Mouse (Mus musculus): Measurements from ENCODE around the gene Zmiz1.

Gene Zmiz1

GRCm38 (mm10) chr14:25510362-25510761 is 51.4 kb downstream of the Zmiz1 start:
- ATAC-seq (ENCODE audit: insufficient number of reproducible peaks, low FRiP score, low TSS enrichment), result no peak

GRCm38 (mm10) chr14:25510987-25511386 is 52.0 kb downstream of the Zmiz1 start:
- no peak for ATAC-seq (ENCODE audit: insufficient number of reproducible peaks, low FRiP score, low TSS enrichment)

GRCm38 (mm10) chr14:25511564-25511963 is 52.6 kb downstream of the Zmiz1 start:
- ATAC-seq (ENCODE audit: insufficient number of reproducible peaks, low FRiP score, low TSS enrichment), result no peak

GRCm38 (mm10) chr14:25511967-25512366 is 53.0 kb downstream of the Zmiz1 start:
- ATAC-seq (ENCODE audit: insufficient number of reproducible peaks, low FRiP score, low TSS enrichment), result no peak

- no peak for ATAC-seq (ENCODE audit: insufficient number of reproducible peaks, low FRiP score, low TSS enrichment)
These were observed 53.8 kb downstream of the Zmiz1 start for GRCm38 (mm10) chr14:25512803-25513202.

GRCm38 (mm10) chr14:25513496-25513895 is 54.5 kb downstream of the Zmiz1 start:
- no peak for ATAC-seq (ENCODE audit: insufficient number of reproducible peaks, low FRiP score, low TSS enrichment)

GRCm38 (mm10) chr14:25514943-25515512 is 56.0 kb downstream of the Zmiz1 start:
- ATAC-seq (ENCODE audit: insufficient number of reproducible peaks, low FRiP score, low TSS enrichment), result no peak

- no peak for ATAC-seq (ENCODE audit: insufficient number of reproducible peaks, low FRiP score, low TSS enrichment)
These were observed 56.9 kb downstream of the Zmiz1 start for GRCm38 (mm10) chr14:25515924-25516323.

- no peak for ATAC-seq (ENCODE audit: insufficient number of reproducible peaks, low FRiP score, low TSS enrichment)
These were observed 57.9 kb downstream of the Zmiz1 start for GRCm38 (mm10) chr14:25516640-25517591.

GRCm38 (mm10) chr14:25518645-25519044 is 59.7 kb downstream of the Zmiz1 start:
- ATAC-seq (ENCODE audit: insufficient number of reproducible peaks, low FRiP score, low TSS enrichment), result no peak

- ATAC-seq (ENCODE audit: insufficient number of reproducible peaks, low FRiP score, low TSS enrichment), result peak; percentile 83
These were observed 60.7 kb downstream of the Zmiz1 start for GRCm38 (mm10) chr14:25519656-25520055.

GRCm38 (mm10) chr14:25520589-25520988 is 61.6 kb downstream of the Zmiz1 start:
- peak; percentile 0; the same call in 1 of the 2 replicates for ATAC-seq (ENCODE audit: insufficient number of reproducible peaks, low FRiP score, low TSS enrichment)

- 0 out of 2 replicates have a peak, but pooled peaks have one; percentile 0 for ATAC-seq (ENCODE audit: insufficient number of reproducible peaks, low FRiP score, low TSS enrichment)
These were observed 62.0 kb downstream of the Zmiz1 start for GRCm38 (mm10) chr14:25520991-25521390.

- no peak for ATAC-seq (ENCODE audit: insufficient number of reproducible peaks, low FRiP score, low TSS enrichment)
These were observed 62.5 kb downstream of the Zmiz1 start for GRCm38 (mm10) chr14:25521500-25521899.

GRCm38 (mm10) chr14:25522415-25522814 is 63.4 kb downstream of the Zmiz1 start:
- ATAC-seq (ENCODE audit: insufficient number of reproducible peaks, low FRiP score, low TSS enrichment), result no peak

- no peak for ATAC-seq (ENCODE audit: insufficient number of reproducible peaks, low FRiP score, low TSS enrichment)
These were observed 64.5 kb downstream of the Zmiz1 start for GRCm38 (mm10) chr14:25523230-25524110.

GRCm38 (mm10) chr14:25524111-25524495 is 65.1 kb downstream of the Zmiz1 start:
- ATAC-seq (ENCODE audit: insufficient number of reproducible peaks, low FRiP score, low TSS enrichment), result no peak

- no peak for ATAC-seq (ENCODE audit: insufficient number of reproducible peaks, low FRiP score, low TSS enrichment)
These were observed 65.9 kb downstream of the Zmiz1 start for GRCm38 (mm10) chr14:25524884-25525283.

GRCm38 (mm10) chr14:25525729-25526128 is 66.7 kb downstream of the Zmiz1 start:
- no peak for ATAC-seq (ENCODE audit: insufficient number of reproducible peaks, low FRiP score, low TSS enrichment)

- no peak for ATAC-seq (ENCODE audit: insufficient number of reproducible peaks, low FRiP score, low TSS enrichment)
These were observed 67.9 kb downstream of the Zmiz1 start for GRCm38 (mm10) chr14:25526872-25527271.

- peak; percentile 38; the same call in 1 of the 2 replicates for ATAC-seq (ENCODE audit: insufficient number of reproducible peaks, low FRiP score, low TSS enrichment)
These were observed 68.3 kb downstream of the Zmiz1 start for GRCm38 (mm10) chr14:25527321-25527720.

Data from cerebellum, adult (tissue).